Mouse (Mus musculus) kidney, adult 2 months (tissue): Measurements from ENCODE around the gene Cebpg. TPM values are rescaled to one million over a fixed set of nuclear protein-coding genes. Genes with fewer than 3 reads are reported as not detected.

ENCODE experiments used
- DNase-seq: peaks from one replicate; pipeline ENCODE4 v3.0.0; 2021
- H3K27ac ChIP-seq: fragments of 200-500 bp; 2 replicates; pipeline ENCODE4 v1.5.1; 2012; ENCODE audit warnings: low read depth, low read length, control low read depth, inconsistent platforms; ENCODE audit not compliant: insufficient read depth
- H3K27me3 ChIP-seq: fragments of 200-500 bp; replicated peaks from 2 replicates; pipeline ENCODE4 v1.6.1; 2012; ENCODE audit warnings: mild to moderate bottlenecking, moderate library complexity, low read length, inconsistent platforms; ENCODE audit not compliant: control insufficient read depth, insufficient read depth
- H3K36me3 ChIP-seq: fragments of 200-500 bp; 2 replicates; pipeline ENCODE4 v1.6.1; 2012; ENCODE audit warnings: mild to moderate bottlenecking, moderate library complexity, low read length, inconsistent platforms; ENCODE audit not compliant: control insufficient read depth, insufficient read depth
- H3K4me1 ChIP-seq: fragments of 200-500 bp; 2 replicates; pipeline ENCODE4 v1.6.1; 2011; ENCODE audit warnings: low read length; ENCODE audit not compliant: control insufficient read depth, insufficient read depth
- H3K4me3 ChIP-seq: fragments of 200-500 bp; 2 replicates; pipeline ENCODE4 v1.5.1; 2011; ENCODE audit warnings: mild to moderate bottlenecking, low read depth, low read length, control low read depth; ENCODE audit not compliant: insufficient read depth
- CTCF ChIP-seq: fragments of 200-500 bp; conservative IDR thresholded peaks from 2 replicates; pipeline ENCODE4 v1.5.1; 2011; ENCODE audit warnings: low read depth, mild to moderate bottlenecking, control low read depth, low read length, moderate library complexity, mixed read lengths; ENCODE audit not compliant: insufficient read depth, insufficient read length
- POLR2A ChIP-seq: fragments of 200-500 bp; IDR thresholded peaks from one replicate; pipeline ENCODE4 v1.6.1; 2011; ENCODE audit warnings: low read depth, low read length, control low read depth
- WGBS: fragments of 180-500 bp; shearing (Covaris S2); methylation state at CpG from one replicate; pipeline ENCODE4 v1.1.7; 2018; 5-methylcytosine and 5-hydroxymethylcytosine counted together
- polyA plus RNA-seq: library from polyadenylated mRNA; depleted of rRNA; stranded (reverse); fragments of >200 nt; gene quantifications from 2 replicates; pipeline ENCODE4 v1.2.3, GENCODE M21; 2012

Gene Cebpg
- polyA plus RNA-seq, 1 experiment = 10.0 TPM

- no peak overlapping the region for H3K4me3 ChIP-seq
- peak; percentile 46 for DNase-seq
- H3K4me1 ChIP-seq = no peaks in the 10 kb centered on the region
- no peak overlapping the region for H3K27ac ChIP-seq
- H3K27me3 ChIP-seq = no peaks in the 10 kb centered on the region
- 65% methylated on average over 5 of the region's 5 CpGs for WGBS
- TF ChIP-seq CTCF (no peak), POLR2A (no peak)
- H3K36me3 ChIP-seq = no peaks in the 10 kb centered on the region; the same call in none of the 2 replicates
Measured at GRCm38 (mm10) chr7:35042759-35043217, 13.6 kb downstream of the Cebpg start.

- Histone ChIP-seq H3K36me3 (no peaks in the 10 kb centered on the region; the same call in none of the 2 replicates), H3K4me3 (no peak overlapping the region), H3K27me3 (no peaks in the 10 kb centered on the region), H3K4me1 (no peaks in the 10 kb centered on the region), H3K27ac (peak overlapping the region; percentile 22; the same call in 1 of the 2 replicates)
- TF ChIP-seq CTCF = no peak
- no peak for TF ChIP-seq POLR2A
- DNase-seq = no peak
Measured at GRCm38 (mm10) chr7:35042209-35042554, 14.2 kb downstream of the Cebpg start.

GRCm38 (mm10) chr7:35041286-35042208, 14.8 kb downstream of the Cebpg start:
- WGBS = 60% methylated on average over 2 of the region's 2 CpGs
- H3K27ac ChIP-seq = peak overlapping the region; percentile 22; the same call in 1 of the 2 replicates
- no peaks in the 10 kb centered on the region; the same call in none of the 2 replicates for H3K36me3 ChIP-seq

GRCm38 (mm10) chr7:35040176-35040972, 16.0 kb downstream of the Cebpg start:
- WGBS = 83% methylated on average over 9 of the region's 9 CpGs
- H3K4me3 ChIP-seq = no peak overlapping the region
- no peaks in the 10 kb centered on the region; the same call in 1 of the 2 replicates for H3K36me3 ChIP-seq
- H3K27me3 ChIP-seq = no peaks in the 10 kb centered on the region
- H3K27ac ChIP-seq = no peak overlapping the region
- no peaks in the 10 kb centered on the region for H3K4me1 ChIP-seq
- TF ChIP-seq POLR2A (no peak), CTCF (no peak)
- DNase-seq = no peak

More at GRCm38 (mm10) chr7:35041286-35042208, 14.8 kb downstream of the Cebpg start:
- Histone ChIP-seq H3K4me1 (no peaks in the 10 kb centered on the region), H3K27me3 (no peaks in the 10 kb centered on the region), H3K4me3 (no peak overlapping the region)
- DNase-seq = no peak
- TF ChIP-seq CTCF (no peak), POLR2A (no peak)

GRCm38 (mm10) chr7:35037408-35037807, 19.0 kb downstream of the Cebpg start:
- TF ChIP-seq CTCF (no peak), POLR2A (no peak)
- H3K36me3 ChIP-seq = no peaks in the 10 kb centered on the region
- H3K4me3 ChIP-seq = no peak overlapping the region
- no peaks in the 10 kb centered on the region for H3K4me1 ChIP-seq
- H3K27me3 ChIP-seq = no peaks in the 10 kb centered on the region
- H3K27ac ChIP-seq = no peak overlapping the region
- 69% methylated on average over 6 of the region's 6 CpGs for WGBS
- DNase-seq = no peak

GRCm38 (mm10) chr7:35036266-35036731, 20.1 kb downstream of the Cebpg start:
- Histone ChIP-seq H3K27ac (peak overlapping the region; percentile 19; the same call in 1 of the 2 replicates), H3K27me3 (no peaks in the 10 kb centered on the region), H3K4me3 (no peak overlapping the region), H3K4me1 (no peaks in the 10 kb centered on the region), H3K36me3 (no peaks in the 10 kb centered on the region)
- peak; percentile 52 for DNase-seq
- WGBS = 59% methylated on average over 5 of the region's 5 CpGs
- TF ChIP-seq CTCF (no peak), POLR2A (no peak)
